Mouse (Mus musculus) megakaryocyte, embryonic 14.5 days (primary cell): ENCODE results near the gene Cxadr.

Experiments
- FLI1 ChIP-seq: IDR thresholded peaks from 2 replicates; pipeline ENCODE4 v1.6.1; 2012; ENCODE audit warnings: low read length, inconsistent platforms, mixed read lengths
- GATA1 ChIP-seq: IDR thresholded peaks from 3 replicates; pipeline ENCODE4 v1.6.1; 2012; ENCODE audit warnings: mixed read lengths, low read length, inconsistent platforms, borderline replicate concordance

GRCm38 (mm10) chr16:78306606-78307005, 5.3 kb downstream of the Cxadr start:
- TF ChIP-seq GATA1 (no peak), FLI1 (no peak)
